Mouse (Mus musculus): ENCODE measurements at regions not wholly inside any gene's neighbourhood (a gene's known extent, or its start where the extent isn't known, plus 50 kb on each side); places are given as distances from the start of the nearest gene placed in this dataset.

GRCm38 (mm10) chr13:101216897-101217480 lies 383.8 kb upstream of the Slc30a5 start:
- DNase-seq (ENCODE audit: low spot score): no peak

GRCm38 (mm10) chr13:101216421-101216820 lies 383.2 kb upstream of the Slc30a5 start:
- no peak for DNase-seq (ENCODE audit: low spot score)

DNA sequence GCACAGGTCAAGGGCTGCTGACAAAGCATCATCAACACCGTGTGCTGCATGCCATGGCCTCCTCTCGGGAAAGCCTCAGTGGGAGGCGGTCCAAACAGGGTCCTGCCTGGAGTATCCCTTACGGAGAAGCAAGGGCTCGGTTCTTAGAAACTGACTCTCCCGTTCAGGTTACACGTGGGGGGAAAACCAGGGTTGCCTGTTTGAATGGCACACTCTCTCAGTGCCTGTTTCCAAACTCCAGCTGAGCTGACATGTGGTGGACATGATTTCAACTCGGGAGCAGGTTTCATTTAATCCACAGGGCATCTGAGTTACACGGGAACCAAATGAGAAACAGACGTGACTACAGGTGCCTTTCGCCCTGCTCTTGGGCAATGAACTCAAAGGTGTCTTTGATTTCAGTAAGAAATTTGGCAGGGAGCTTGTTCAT lies 382.6 kb upstream of the Slc30a5 start:
- DNase-seq (ENCODE audit: low spot score): no peak

- DNase-seq (ENCODE audit: low spot score): no peak
Measured at GRCm38 (mm10) chr13:101215131-101215641, 382.0 kb upstream of the Slc30a5 start.

GRCm38 (mm10) chr13:101214094-101214493 lies 380.9 kb upstream of the Slc30a5 start:
- DNase-seq (ENCODE audit: low spot score): no peak

GRCm38 (mm10) chr13:101213121-101213916 lies 380.1 kb upstream of the Slc30a5 start:
- no peak for DNase-seq (ENCODE audit: low spot score)

DNA sequence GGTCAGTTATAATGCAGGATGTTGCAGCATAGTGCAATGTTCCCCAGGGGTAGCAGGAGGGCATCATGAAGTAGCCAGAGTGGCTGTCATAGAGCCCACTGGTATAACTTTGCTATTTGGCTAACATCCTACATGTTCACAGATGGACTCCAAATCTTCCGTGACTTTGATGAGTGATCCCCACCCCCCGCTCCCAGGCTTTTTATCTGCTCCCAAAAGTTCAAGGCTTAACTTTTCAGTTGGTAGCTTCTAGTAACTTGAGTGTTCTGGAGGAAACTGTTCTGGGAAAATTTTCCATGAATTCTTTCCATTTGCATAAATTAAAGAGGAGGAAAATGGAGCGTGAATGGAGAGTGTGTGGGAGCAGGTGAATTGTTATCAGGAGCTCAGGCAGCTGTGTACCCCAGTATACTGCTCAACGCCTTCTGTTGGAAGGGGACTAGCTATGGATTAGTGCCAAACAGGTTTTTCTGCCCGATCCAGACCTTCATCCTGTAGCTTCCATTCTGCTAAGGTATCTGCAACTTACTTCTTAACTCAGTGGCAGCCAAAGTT lies 379.2 kb upstream of the Slc30a5 start:
- no peak for DNase-seq (ENCODE audit: low spot score)

- DNase-seq (ENCODE audit: low spot score): no peak
Measured at GRCm38 (mm10) chr13:101208788-101209187, 375.6 kb upstream of the Slc30a5 start.

- no peak for DNase-seq (ENCODE audit: low spot score)
Measured at GRCm38 (mm10) chr13:101203463-101203862, 370.2 kb upstream of the Slc30a5 start.

GRCm38 (mm10) chr13:101202565-101203313 lies 369.5 kb upstream of the Slc30a5 start:
- DNase-seq (ENCODE audit: low spot score): no peak

DNA sequence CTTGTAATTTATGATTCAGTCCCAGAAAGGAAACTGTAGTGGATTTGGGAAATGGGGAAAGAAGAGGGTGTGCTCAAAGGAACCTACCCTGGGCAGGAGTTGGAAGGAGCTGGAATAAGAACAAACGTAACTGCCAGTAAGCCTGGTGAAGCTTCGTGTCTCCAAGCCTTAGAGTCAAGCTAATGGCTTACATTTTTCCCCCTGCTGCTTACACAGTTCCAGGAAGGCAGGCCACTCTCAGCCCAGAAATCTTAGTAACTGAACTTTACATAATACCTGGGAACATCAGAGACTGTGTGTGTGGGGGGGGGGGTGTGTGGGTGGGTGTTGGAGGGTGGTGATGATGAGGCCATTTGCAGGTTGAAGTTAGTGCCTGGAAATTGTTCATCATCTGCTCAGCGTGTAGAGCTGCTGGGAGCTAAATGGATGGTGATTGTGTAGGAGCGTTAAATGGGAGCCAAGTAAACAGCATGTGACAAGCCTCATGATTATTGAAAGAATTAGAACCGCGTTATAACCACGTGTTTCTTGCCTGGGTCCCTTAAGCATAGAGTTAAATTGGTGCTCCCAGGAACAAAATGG lies 357.1 kb upstream of the Slc30a5 start:
- no peak for DNase-seq (ENCODE audit: low spot score)

GRCm38 (mm10) chr13:101182387-101182786 lies 349.2 kb upstream of the Slc30a5 start:
- DNase-seq (ENCODE audit: low spot score): no peak

DNA sequence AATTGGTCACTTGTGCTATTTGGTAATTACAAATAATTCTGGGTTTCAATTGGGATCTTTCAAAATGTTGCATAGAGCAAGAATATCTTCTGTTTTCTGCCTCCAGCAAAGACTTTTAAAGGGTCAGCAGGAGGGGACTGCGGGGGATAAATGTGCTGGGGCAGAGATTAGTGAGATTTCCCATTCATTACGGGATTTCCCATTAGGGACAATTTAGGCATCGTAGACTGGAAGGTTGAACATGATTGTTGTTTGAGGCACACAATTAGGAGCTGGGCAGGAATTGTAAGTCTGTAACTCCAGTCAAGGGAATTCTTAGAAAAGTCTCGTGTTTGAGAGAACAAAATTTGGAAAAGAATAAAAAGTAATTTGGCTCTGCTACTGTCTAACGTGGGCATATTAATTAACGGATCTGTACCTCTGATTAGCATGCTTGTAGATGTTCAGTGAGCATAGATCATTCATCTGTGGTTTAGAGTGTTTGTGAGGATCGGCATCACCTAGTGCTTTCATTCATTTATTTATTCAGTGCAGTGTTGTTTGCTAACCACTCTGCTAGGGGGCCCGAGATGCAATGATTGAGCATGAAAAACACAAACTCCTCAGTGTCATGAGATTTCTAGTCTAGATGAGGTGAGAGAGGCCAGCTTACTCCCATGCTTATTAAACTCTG lies 341.9 kb upstream of the Slc30a5 start:
- DNase-seq (ENCODE audit: low spot score): no peak

GRCm38 (mm10) chr13:101161768-101162167 lies 328.5 kb upstream of the Slc30a5 start:
- DNase-seq (ENCODE audit: low spot score): no peak

- no peak for DNase-seq (ENCODE audit: low spot score)
Measured at GRCm38 (mm10) chr13:101159878-101160277, 326.7 kb upstream of the Slc30a5 start.

- DNase-seq (ENCODE audit: low spot score): no peak
Measured at GRCm38 (mm10) chr13:101153760-101154159, 320.5 kb upstream of the Slc30a5 start.

DNA sequence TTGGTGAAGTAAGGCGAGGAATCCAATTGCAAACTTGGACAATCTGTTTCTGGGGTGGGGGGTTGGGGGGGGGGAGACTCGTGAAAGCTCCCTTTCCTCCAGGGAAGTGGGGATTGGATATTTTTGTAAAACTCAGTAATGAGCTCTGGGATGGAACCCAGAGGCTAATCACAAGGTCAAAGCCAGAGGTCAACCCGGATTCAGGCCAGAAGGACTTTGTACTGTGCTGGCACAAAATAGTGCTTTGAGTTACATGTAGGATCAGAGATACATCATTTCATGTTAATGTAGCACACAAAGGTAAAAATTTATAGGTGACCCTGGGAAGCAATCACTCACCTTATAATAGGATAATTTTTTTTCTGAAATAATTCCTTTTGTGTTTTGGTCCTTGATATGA lies 309.5 kb upstream of the Slc30a5 start:
- DNase-seq (ENCODE audit: low spot score): no peak

DNA sequence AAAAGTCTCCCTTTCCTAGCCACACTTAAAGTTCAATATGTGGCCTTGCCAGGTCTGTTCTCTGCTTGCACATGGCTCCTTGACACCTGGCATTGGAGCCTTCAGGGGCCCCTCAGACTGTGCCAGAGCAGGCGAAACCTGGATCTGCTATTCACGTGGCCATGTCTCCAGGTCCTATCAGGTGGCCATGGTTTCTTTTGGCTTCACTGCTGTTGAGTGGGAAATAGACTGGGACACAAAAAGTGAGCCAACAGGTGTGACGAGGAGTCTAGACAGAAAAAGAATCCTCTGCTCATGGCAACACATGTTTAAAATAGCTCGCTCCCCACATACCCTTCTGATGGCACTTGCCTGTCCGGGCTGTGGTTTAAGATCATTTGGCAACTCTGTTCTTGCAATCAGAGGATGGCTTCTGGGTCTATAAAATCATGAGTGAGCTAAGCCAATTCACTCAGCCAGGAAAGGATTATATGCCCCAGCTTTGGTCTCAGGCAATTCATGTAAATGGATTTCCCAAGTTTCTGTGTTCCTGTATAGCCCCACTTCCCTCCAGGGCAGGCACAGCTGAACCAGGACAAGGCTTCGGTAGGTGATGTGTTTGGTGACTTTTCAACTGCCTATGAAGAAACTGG lies 309.0 kb upstream of the Slc30a5 start:
- DNase-seq (ENCODE audit: low spot score): no peak

GRCm38 (mm10) chr13:101129466-101129865 lies 296.2 kb upstream of the Slc30a5 start:
- DNase-seq (ENCODE audit: low spot score): peak; percentile 9

DNA sequence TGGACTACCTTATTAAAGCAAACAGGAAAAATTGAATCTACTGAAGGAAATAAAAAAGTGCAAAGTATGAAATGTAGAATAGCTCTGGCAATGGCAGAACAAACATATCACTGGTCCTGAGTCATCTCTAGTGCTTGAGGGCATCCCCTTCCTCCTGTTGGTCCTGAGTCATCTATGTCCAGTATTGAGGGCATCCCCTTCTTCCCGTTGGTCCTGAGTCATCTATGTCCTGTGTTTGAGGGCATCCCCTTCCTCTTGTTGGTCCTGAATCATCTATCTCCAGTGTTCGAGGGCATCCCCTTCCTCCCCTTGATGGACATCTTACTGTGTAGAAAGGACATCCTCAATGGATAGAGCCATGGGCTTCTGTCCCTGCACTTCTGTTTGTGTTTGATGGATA lies 294.6 kb upstream of the Slc30a5 start:
- DNase-seq (ENCODE audit: low spot score): no peak

GRCm38 (mm10) chr13:101127262-101127661 lies 294.0 kb upstream of the Slc30a5 start:
- DNase-seq (ENCODE audit: low spot score): no peak

Measured in layer of hippocampus, adult 9-10 months (tissue).